Mouse (Mus musculus): Measurements from ENCODE around the gene Hist1h4a.
"Not testable (repeated sequence)": the region's sequence is repeated elsewhere in the genome, so short reads cannot be mapped to it uniquely, and the experiment has no call there.

Gene Hist1h4a

GRCm38 (mm10) chr13:23760972-23761864, at the start of gene Hist1h4a:
Hist1h4a (minus strand) TSS chr13:23761230.
- peak; percentile 98 to 99 for DNase-seq

- DNase-seq, result no peak
Measured at GRCm38 (mm10) chr13:23806422-23807052, 45.5 kb upstream of the Hist1h4a start, which contains the start of gene Slc17a2. Slc17a2 (plus strand) TSS chr13:23806993.

- DNase-seq, result no peak
Measured at GRCm38 (mm10) chr13:23804532-23804931, 43.5 kb upstream of the Hist1h4a start.

GRCm38 (mm10) chr13:23799405-23799804, 38.4 kb upstream of the Hist1h4a start:
- no peak for DNase-seq

GRCm38 (mm10) chr13:23792520-23792919, 31.5 kb upstream of the Hist1h4a start:
- peak; percentile 15 to 63 for DNase-seq

- DNase-seq, result no peak
Measured at GRCm38 (mm10) chr13:23779025-23779424, 18.0 kb upstream of the Hist1h4a start.

GRCm38 (mm10) chr13:23778339-23778738, 17.3 kb upstream of the Hist1h4a start:
- DNase-seq, result no peak

- peak in 1 of 2 experiments; percentile 31 for DNase-seq
Measured at GRCm38 (mm10) chr13:23772561-23773313, 11.7 kb upstream of the Hist1h4a start.

- not testable (repeated sequence) for DNase-seq
Measured at GRCm38 (mm10) chr13:23769613-23770012, 8.6 kb upstream of the Hist1h4a start, which contains the start of gene Trim38. Trim38 (plus strand) TSS chr13:23769913.

GRCm38 (mm10) chr13:23768834-23769397, 7.9 kb upstream of the Hist1h4a start:
- no peak for DNase-seq

- no peak for DNase-seq
Measured at GRCm38 (mm10) chr13:23766772-23767171, 5.7 kb upstream of the Hist1h4a start.

GRCm38 (mm10) chr13:23765172-23765513, 4.1 kb upstream of the Hist1h4a start:
- DNase-seq, result no peak

- no peak for DNase-seq
Measured at GRCm38 (mm10) chr13:23764324-23765171, 3.5 kb upstream of the Hist1h4a start.

- peak; percentile 76 to 82 for DNase-seq
Measured at GRCm38 (mm10) chr13:23763586-23764323, 2.7 kb upstream of the Hist1h4a start, which contains the start of gene Hist1h1a. Hist1h1a (plus strand) TSS chr13:23763666.

GRCm38 (mm10) chr13:23763242-23763585, 2.2 kb upstream of the Hist1h4a start:
- DNase-seq, result no peak

GRCm38 (mm10) chr13:23761871-23762821, 1.1 kb upstream of the Hist1h4a start, which contains the start of gene Hist1h3a:
Hist1h3a (minus strand) TSS chr13:23762386.
- DNase-seq, result peak; percentile 66 to 71

GRCm38 (mm10) chr13:23760240-23760971, 624 bp downstream of the Hist1h4a start:
- peak in 1 of 2 experiments; percentile 19 for DNase-seq

GRCm38 (mm10) chr13:23759916-23760239, 1.2 kb downstream of the Hist1h4a start:
- no peak for DNase-seq

GRCm38 (mm10) chr13:23759251-23759771, 1.7 kb downstream of the Hist1h4a start:
- no peak for DNase-seq
